Mouse (Mus musculus): Measurements from ENCODE around the gene Acat2.
"Not testable (repeated sequence)": the region's sequence is repeated elsewhere in the genome, so short reads cannot be mapped to it uniquely, and the experiment has no call there.

Acat2 gene

GRCm38 (mm10) chr17:12959377-12959776 is 1.2 kb downstream of the Acat2 start:
- not testable (repeated sequence) for DNase-seq (ENCODE audit: low read depth, low spot score)

GRCm38 (mm10) chr17:12956664-12957063 is 3.9 kb downstream of the Acat2 start:
- no peak for DNase-seq (ENCODE audit: low read depth, low spot score)

GRCm38 (mm10) chr17:12949669-12950068 is 10.9 kb downstream of the Acat2 start:
- DNase-seq (ENCODE audit: low read depth, low spot score): no peak

- DNase-seq (ENCODE audit: low read depth, low spot score): no peak
Observed at GRCm38 (mm10) chr17:12942459-12943162, 17.9 kb downstream of the Acat2 start.

GRCm38 (mm10) chr17:12941543-12942260 is 18.8 kb downstream of the Acat2 start:
- DNase-seq (ENCODE audit: low read depth, low spot score): no peak

GRCm38 (mm10) chr17:12940151-12940805 is 20.3 kb downstream of the Acat2 start, which contains the start of gene Acat3:
Gene Acat3, minus strand, starts transcription at chr17:12940600.
- no peak for DNase-seq (ENCODE audit: low read depth, low spot score)

GRCm38 (mm10) chr17:12939377-12940148 is 21.0 kb downstream of the Acat2 start:
- not testable (repeated sequence) for DNase-seq (ENCODE audit: low read depth, low spot score)

GRCm38 (mm10) chr17:12938077-12938476 is 22.5 kb downstream of the Acat2 start:
- no peak for DNase-seq (ENCODE audit: low read depth, low spot score)

GRCm38 (mm10) chr17:12937412-12937970 is 23.1 kb downstream of the Acat2 start:
- DNase-seq (ENCODE audit: low read depth, low spot score): no peak

- no peak for DNase-seq (ENCODE audit: low read depth, low spot score)
Observed at GRCm38 (mm10) chr17:12935719-12936118, 24.8 kb downstream of the Acat2 start.

GRCm38 (mm10) chr17:12931576-12931975 is 29.0 kb downstream of the Acat2 start:
- not testable (repeated sequence) for DNase-seq (ENCODE audit: low read depth, low spot score)

- no peak for DNase-seq (ENCODE audit: low read depth, low spot score)
Observed at GRCm38 (mm10) chr17:12925703-12926180, 34.8 kb downstream of the Acat2 start.

GRCm38 (mm10) chr17:12925001-12925400 is 35.5 kb downstream of the Acat2 start:
- no peak for DNase-seq (ENCODE audit: low read depth, low spot score)

GRCm38 (mm10) chr17:12921073-12921472 is 39.5 kb downstream of the Acat2 start:
- DNase-seq (ENCODE audit: low read depth, low spot score): no peak

- DNase-seq (ENCODE audit: low read depth, low spot score): no peak
Observed at GRCm38 (mm10) chr17:12916588-12917380, 43.8 kb downstream of the Acat2 start.

- peak; percentile 97 for DNase-seq (ENCODE audit: low read depth, low spot score)
Observed at GRCm38 (mm10) chr17:12915881-12916583, 44.5 kb downstream of the Acat2 start, which contains the start of gene Mrpl18. Gene Mrpl18, minus strand, starts transcription at chr17:12916345.

- DNase-seq (ENCODE audit: low read depth, low spot score): no peak
Observed at GRCm38 (mm10) chr17:12915488-12915880, 45.1 kb downstream of the Acat2 start, which contains the start of gene Tcp1. Gene Tcp1, plus strand, starts transcription at chr17:12915701.

- no peak for DNase-seq (ENCODE audit: low read depth, low spot score)
Observed at GRCm38 (mm10) chr17:12910391-12910790, 50.2 kb downstream of the Acat2 start.

Measured in skeletal muscle tissue, adult 2 months (tissue).